Mouse (Mus musculus): ENCODE measurements around the gene Tas2r137.

Gene Tas2r137

GRCm38 (mm10) chr6:40490933-40491332 lies at the start of gene Tas2r137:
TSS of gene Tas2r137 (plus strand) at chr6:40491233.
- no peak for DNase-seq (ENCODE audit: low spot score in 2 of 2)

GRCm38 (mm10) chr6:40441276-40441675 lies 49.8 kb upstream of the Tas2r137 start:
- DNase-seq (ENCODE audit: low spot score in 2 of 2): no peak

GRCm38 (mm10) chr6:40441755-40442154 lies 49.3 kb upstream of the Tas2r137 start:
- DNase-seq (ENCODE audit: low spot score in 2 of 2): no peak

DNA sequence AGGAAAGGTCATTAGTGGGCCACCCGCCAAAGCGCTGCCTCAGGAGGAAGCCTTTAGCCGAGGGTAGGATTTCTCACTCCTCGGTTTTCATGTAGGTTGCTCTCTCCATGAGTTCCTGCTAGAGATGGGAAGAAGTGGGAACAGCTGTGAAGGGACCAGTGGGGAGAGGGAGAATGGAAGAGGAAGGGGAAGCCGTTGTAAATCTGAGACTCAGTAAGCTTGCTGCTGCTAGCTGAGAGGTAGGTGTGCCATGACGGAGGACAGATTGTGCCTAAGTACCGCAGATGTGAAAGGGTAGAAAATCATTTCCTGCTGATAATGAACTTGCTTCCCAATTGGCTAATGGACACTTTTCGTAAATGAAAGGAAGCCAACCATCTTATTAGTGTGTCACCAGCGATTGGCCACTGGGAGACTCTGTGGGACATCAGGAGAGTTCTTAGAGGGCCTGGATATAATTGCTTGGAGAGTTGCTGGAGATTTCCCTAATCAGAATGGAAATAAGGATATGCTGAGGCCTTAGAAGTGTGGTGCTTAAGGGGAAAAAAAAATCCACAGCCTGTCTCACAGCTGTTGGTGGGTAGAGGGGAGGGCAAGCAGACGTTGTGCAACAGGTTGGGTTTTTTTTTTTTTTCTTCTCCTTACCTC lies 47.6 kb upstream of the Tas2r137 start:
- no peak for DNase-seq (ENCODE audit: low spot score in 2 of 2)

- DNase-seq (ENCODE audit: low spot score in 2 of 2): no peak
Measured at GRCm38 (mm10) chr6:40448626-40449025, 42.4 kb upstream of the Tas2r137 start.

DNA sequence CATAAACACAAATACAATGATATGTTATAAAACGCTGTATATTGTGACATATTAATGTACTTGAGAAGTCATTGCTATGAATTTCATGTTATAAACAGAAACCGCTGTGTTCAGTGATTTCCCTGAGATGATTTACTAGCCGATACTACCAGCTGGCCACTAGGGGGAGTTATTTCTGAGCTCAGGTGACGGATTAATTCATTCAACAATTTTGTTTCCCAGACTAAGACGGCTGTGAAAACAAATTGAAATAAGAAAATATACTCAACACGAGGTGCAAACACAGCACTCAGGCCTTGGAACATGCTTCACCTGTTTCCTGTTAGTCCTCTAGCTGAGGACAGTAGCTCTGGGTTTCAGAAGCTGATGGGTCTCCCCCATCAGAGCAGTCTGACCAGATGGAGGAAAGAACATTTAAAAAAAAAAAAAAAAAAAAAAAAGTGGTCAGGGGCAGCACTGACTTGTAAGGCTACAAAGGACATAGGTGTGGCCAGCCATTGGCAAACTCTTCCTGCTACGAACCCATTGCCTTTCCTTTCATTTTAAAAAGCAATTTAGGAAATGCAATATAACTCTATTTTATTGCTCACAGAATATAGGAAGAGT lies 36.5 kb upstream of the Tas2r137 start:
- DNase-seq (ENCODE audit: low spot score in 2 of 2): no peak

DNA sequence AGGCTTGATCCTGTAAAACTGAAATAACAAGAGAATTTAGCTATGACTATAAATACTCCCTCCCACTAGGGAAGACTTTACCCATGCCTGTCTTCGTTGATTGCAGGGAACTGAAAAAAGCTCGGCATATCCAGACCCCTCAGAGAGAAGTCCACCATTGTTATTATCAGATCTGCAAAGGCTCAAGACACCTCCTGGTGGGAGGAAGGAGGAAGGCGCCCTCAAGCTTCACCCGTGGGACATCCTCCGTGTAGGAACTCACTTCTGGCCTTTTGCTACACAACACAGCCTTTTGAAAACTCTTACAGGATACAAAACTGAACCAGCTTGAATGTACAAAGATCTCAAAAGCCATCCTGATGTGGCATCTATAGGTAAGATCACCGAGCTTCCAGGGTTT lies 25.3 kb upstream of the Tas2r137 start:
- no peak for DNase-seq (ENCODE audit: low spot score in 2 of 2)

- DNase-seq (ENCODE audit: low spot score in 2 of 2): peak; percentile 88 to 89
Measured at GRCm38 (mm10) chr6:40470916-40471719, 19.9 kb upstream of the Tas2r137 start, which contains the start of gene Ssbp1. TSS of gene Ssbp1 (plus strand) at chr6:40471352.

DNA sequence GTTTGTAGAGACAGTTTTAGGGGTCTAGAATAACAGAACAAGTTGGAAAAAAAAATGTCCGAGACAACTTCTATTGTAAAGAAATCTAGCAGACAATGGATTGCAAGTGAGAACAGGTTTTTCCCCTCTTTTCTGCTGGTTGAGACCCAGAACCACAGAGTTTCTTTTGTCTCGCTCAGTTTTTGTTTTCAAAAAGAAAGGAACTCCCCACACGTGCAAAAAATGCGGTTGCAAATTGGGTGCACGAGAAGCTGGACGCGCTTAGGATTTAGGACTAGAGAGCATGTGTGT lies 19.4 kb upstream of the Tas2r137 start:
- DNase-seq (ENCODE audit: low spot score in 2 of 2): no peak

DNA sequence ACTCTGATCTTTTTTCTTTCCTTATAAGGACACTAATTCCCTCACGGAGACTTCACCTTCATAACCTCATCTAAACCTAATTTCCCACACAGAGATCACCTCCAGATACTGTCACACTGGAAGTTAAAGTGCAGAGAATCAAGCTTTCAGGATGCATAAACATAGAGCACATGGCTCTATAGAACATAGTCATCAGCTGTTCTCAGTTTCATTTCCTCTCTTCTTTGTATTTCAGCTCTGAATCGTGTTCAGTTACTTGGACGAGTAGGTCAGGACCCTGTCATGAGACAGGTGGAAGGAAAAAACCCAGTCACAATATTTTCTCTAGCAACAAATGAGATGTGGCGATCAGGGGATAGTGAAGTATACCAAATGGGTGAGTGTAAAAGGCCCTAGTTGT lies 14.9 kb upstream of the Tas2r137 start:
- no peak for DNase-seq (ENCODE audit: low spot score in 2 of 2)

- DNase-seq (ENCODE audit: low spot score in 2 of 2): no peak
Measured at GRCm38 (mm10) chr6:40479705-40480104, 11.3 kb upstream of the Tas2r137 start.

- DNase-seq (ENCODE audit: low spot score in 2 of 2): peak in 1 of 2 experiments; percentile 10
Measured at GRCm38 (mm10) chr6:40482318-40482717, 8.7 kb upstream of the Tas2r137 start.

- DNase-seq (ENCODE audit: low spot score in 2 of 2): no peak
Measured at GRCm38 (mm10) chr6:40493229-40493628, 2.2 kb downstream of the Tas2r137 start, which contains the start of gene Tas2r108. TSS of gene Tas2r108 (plus strand) at chr6:40493529.

DNA sequence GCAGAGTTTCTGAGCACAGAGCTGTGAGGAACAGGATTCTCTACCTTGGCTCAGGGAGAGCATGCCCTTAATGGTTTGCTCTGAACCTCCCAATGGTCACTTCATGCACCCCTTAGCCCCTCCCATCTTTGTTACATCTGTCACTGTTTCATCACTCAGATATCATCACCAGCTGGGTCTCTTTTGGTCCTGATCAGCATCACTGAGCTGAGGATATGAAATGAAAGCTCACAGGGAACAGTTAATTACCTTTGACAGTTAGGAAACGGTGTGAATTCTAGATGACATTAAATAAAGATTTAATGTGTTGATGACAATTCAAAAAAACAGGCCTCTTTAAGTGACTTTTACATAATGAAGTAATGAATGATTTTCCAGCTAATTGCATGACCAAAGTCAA lies 28.4 kb downstream of the Tas2r137 start, which contains the start of gene Prss37:
Prss37 (minus strand) TSS at position 101 of the 400 bp plus-strand sequence.
- no peak for DNase-seq (ENCODE audit: low spot score in 2 of 2)

All from right cerebral cortex, postnatal 36 days (tissue).